Mouse (Mus musculus): Measurements from ENCODE around the gene Zbtb5. TPM values are rescaled to one million over a fixed set of nuclear protein-coding genes. Genes with fewer than 3 reads are reported as not detected.
"Not testable (repeated sequence)": the region's sequence is repeated elsewhere in the genome, so short reads cannot be mapped to it uniquely, and the experiment has no call there.

The Zbtb5 gene
- polyA plus RNA-seq, 1 experiment from 2014 or later, result 52.1 TPM

DNA sequence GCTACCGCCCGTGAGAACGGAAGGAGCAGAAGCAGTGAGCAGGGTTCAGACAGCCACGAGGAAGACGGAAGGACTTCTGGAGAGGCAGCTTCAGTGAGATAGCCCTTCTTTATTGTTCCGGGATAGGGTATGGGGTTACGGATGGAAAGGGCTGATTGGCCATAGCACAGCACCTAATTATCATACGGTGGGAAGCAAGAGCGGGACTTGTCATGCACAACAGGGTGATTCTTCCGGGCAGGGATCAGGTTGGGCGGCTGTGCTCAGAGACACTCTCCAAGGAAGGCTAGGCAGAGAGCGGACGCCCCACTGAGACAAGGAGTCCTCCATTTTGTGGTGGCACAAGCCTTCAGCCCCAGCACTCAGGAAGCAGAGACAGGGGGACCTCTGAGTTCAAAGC lies 53.0 kb downstream of the Zbtb5 start:
- WGBS, result 92% methylated on average over 13 of the region's 13 CpGs

DNA sequence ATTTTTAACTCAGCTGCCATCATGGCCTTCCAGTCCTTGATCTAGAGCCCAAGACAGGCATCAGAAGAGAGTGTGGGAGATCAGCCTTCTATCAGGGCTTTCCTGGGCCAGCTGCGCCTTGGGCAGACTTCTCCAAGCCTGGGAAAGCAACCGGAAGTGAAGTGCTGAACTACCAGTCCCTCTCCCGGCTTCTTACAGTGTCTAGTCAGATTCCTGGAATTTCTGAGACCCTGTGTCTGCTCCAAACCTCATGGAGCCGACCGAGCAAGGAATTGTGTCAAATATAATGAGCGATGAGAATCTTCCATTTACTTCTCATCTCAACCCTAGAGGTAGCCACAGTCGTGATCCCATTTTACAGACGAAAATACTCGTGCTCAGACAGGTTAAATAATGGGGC lies 53.4 kb downstream of the Zbtb5 start:
- H3K27ac ChIP-seq, result no peak overlapping the region
- 92% methylated on average over 9 of the region's 9 CpGs for WGBS
- no peaks in the 10 kb centered on the region for H3K36me3 ChIP-seq
- no peak overlapping the region for H3K4me3 ChIP-seq (replicated peaks)
- H3K9ac ChIP-seq (replicated peaks), result no peak overlapping the region
- no peak for ATAC-seq
- H3K4me1 ChIP-seq (replicated peaks), result no peaks in the 10 kb centered on the region
- H3K9me3 ChIP-seq, result no peaks in the 10 kb centered on the region
- H3K27me3 ChIP-seq, result no peaks in the 10 kb centered on the region
- no peak overlapping the region for H3K4me2 ChIP-seq (replicated peaks)

More for the DNA sequence above, 53.0 kb downstream of the Zbtb5 start:
- no peak overlapping the region for H3K4me2 ChIP-seq (replicated peaks)
- no peak overlapping the region for H3K9ac ChIP-seq (replicated peaks)
- H3K4me1 ChIP-seq (replicated peaks), result no peaks in the 10 kb centered on the region
- no peak for ATAC-seq
- H3K4me3 ChIP-seq (replicated peaks), result no peak overlapping the region
- no peaks in the 10 kb centered on the region for H3K27me3 ChIP-seq
- H3K36me3 ChIP-seq, result no peaks in the 10 kb centered on the region
- H3K9me3 ChIP-seq, result no peaks in the 10 kb centered on the region
- H3K27ac ChIP-seq, result no peak overlapping the region

DNA sequence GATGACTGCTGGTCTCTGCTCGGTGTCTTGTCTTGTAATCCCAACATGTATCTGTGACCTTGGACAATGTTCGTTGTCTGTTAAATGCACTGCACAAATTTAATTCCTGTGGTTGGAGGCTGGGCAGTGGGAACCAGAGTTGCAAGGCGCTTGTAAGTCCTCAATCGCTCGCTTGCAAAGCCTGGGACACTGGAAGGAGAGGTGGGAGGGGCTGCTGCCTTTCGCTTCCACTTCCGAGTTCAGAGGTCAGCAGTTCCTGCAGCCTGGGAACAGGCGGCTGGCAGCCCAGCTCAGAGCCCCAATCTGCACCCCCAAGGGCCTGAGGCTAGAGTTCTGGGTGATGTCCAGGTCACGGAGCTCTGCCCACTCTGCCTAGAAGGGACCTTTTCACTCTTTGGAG lies 59.2 kb downstream of the Zbtb5 start:
- no peaks in the 10 kb centered on the region for H3K36me3 ChIP-seq

GRCm38 (mm10) chr4:44948314-44948713 lies 63.9 kb downstream of the Zbtb5 start:
- ATAC-seq, result no peak
- Histone ChIP-seq H3K4me3 (replicated peaks) (no peak overlapping the region), H3K9me3 (no peaks in the 10 kb centered on the region), H3K9ac (replicated peaks) (no peak overlapping the region), H3K27ac (no peak overlapping the region), H3K27me3 (no peaks in the 10 kb centered on the region), H3K36me3 (no peaks in the 10 kb centered on the region), H3K4me1 (replicated peaks) (peaks cover 15% of the 10 kb centered on the region), H3K4me2 (replicated peaks) (no peak overlapping the region)
- WGBS, result 100% methylated on average over 1 of the region's 1 CpGs

More for the DNA sequence above, 59.2 kb downstream of the Zbtb5 start:
- H3K27me3 ChIP-seq, result no peaks in the 10 kb centered on the region
- no peak for ATAC-seq
- 77% methylated on average over 9 of the region's 9 CpGs for WGBS
- H3K27ac ChIP-seq, result no peak overlapping the region
- no peak overlapping the region for H3K4me3 ChIP-seq (replicated peaks)
- H3K4me1 ChIP-seq (replicated peaks), result peaks cover 14% of the 10 kb centered on the region
- H3K4me2 ChIP-seq (replicated peaks), result no peak overlapping the region
- no peak overlapping the region for H3K9ac ChIP-seq (replicated peaks)
- no peaks in the 10 kb centered on the region for H3K9me3 ChIP-seq

- no peaks in the 10 kb centered on the region for H3K36me3 ChIP-seq
- H3K9ac ChIP-seq (replicated peaks), result no peak overlapping the region
- 88% methylated on average over 5 of the region's 5 CpGs for WGBS
- H3K4me2 ChIP-seq (replicated peaks), result no peak overlapping the region
- H3K27me3 ChIP-seq, result no peaks in the 10 kb centered on the region
- H3K4me3 ChIP-seq (replicated peaks), result no peak overlapping the region
- no peak for ATAC-seq
- peaks cover 15% of the 10 kb centered on the region for H3K4me1 ChIP-seq (replicated peaks)
- no peaks in the 10 kb centered on the region for H3K9me3 ChIP-seq
- H3K27ac ChIP-seq, result no peak overlapping the region
Measured at GRCm38 (mm10) chr4:44947464-44947863, 64.7 kb downstream of the Zbtb5 start.

DNA sequence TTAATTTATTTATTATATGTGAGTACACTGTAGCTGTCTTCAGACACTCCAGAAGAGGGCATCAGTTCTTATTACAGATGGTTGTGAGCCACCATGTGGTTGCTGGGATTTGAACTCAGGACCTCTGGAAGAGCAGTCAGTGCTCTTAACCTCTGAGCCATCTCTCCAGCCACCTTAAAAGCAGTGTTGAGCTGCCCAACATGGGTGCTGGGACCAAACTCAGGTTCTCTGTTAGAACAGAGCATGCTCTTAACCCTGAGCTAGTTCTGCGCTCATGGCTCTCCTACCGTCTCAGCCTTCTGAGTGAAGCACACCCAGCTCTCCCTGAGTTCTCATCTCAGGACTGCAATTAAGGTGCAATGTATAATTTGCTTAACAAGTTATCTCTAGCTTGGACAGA lies 66.1 kb downstream of the Zbtb5 start:
- WGBS, result 96% methylated on average over 2 of the region's 2 CpGs
- not testable (repeated sequence) for ATAC-seq

GRCm38 (mm10) chr4:44944426-44945075 lies 67.7 kb downstream of the Zbtb5 start:
- no peak for ATAC-seq
- Histone ChIP-seq H3K9ac (replicated peaks) (no peak overlapping the region), H3K27ac (no peak overlapping the region), H3K9me3 (no peaks in the 10 kb centered on the region), H3K4me3 (replicated peaks) (no peak overlapping the region), H3K4me2 (replicated peaks) (no peak overlapping the region), H3K4me1 (replicated peaks) (peaks cover 15% of the 10 kb centered on the region), H3K27me3 (no peaks in the 10 kb centered on the region), H3K36me3 (no peaks in the 10 kb centered on the region)
- WGBS, result 72% methylated on average over 10 of the region's 10 CpGs

More for the DNA sequence above, 66.1 kb downstream of the Zbtb5 start:
- not testable (repeated sequence) for H3K27ac ChIP-seq; H3K9ac ChIP-seq (replicated peaks); H3K4me2 ChIP-seq (replicated peaks); H3K36me3 ChIP-seq; H3K4me3 ChIP-seq (replicated peaks); H3K9me3 ChIP-seq; H3K27me3 ChIP-seq
- H3K4me1 ChIP-seq (replicated peaks), result peaks cover 15% of the 10 kb centered on the region

DNA sequence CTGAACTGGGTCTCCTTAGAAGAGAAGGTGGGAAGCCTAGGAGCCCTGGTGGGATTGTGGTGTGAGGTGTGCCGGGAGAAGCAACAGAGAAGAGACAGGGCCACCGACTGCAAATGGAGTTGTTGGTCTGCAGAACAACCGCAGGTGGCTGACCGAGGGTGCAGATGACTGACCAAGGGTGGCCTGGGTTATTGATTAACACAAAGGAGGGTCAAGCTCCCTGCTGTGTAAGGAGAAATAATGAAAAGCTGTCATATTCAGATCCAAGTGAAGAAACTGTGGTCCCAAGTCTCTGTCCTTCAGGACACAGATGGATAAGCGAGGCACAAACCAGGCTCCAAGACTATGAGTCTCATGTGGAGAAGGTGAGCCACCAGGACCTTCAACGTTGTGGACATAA lies 68.7 kb downstream of the Zbtb5 start:
- Histone ChIP-seq H3K27me3 (no peaks in the 10 kb centered on the region), H3K27ac (no peak overlapping the region)
- 72% methylated on average over 6 of the region's 6 CpGs for WGBS

GRCm38 (mm10) chr4:44942237-44942636 lies 70.0 kb downstream of the Zbtb5 start:
- ATAC-seq, result no peak
- Histone ChIP-seq H3K27ac (no peak overlapping the region), H3K27me3 (no peaks in the 10 kb centered on the region), H3K36me3 (no peaks in the 10 kb centered on the region), H3K9me3 (no peaks in the 10 kb centered on the region), H3K4me2 (replicated peaks) (no peak overlapping the region), H3K4me1 (replicated peaks) (no peaks in the 10 kb centered on the region), H3K9ac (replicated peaks) (no peak overlapping the region), H3K4me3 (replicated peaks) (no peak overlapping the region)
- WGBS, result 94% methylated on average over 1 of the region's 1 CpGs

More for the DNA sequence above, 68.7 kb downstream of the Zbtb5 start:
- Histone ChIP-seq H3K4me3 (replicated peaks) (no peak overlapping the region), H3K9me3 (no peaks in the 10 kb centered on the region), H3K4me1 (replicated peaks) (peaks cover 5% of the 10 kb centered on the region; the same call in 1 of the 2 replicates), H3K4me2 (replicated peaks) (no peak overlapping the region), H3K9ac (replicated peaks) (no peak overlapping the region), H3K36me3 (no peaks in the 10 kb centered on the region)
- ATAC-seq, result no peak

Other genes starting within 250 kb of the Zbtb5 start
- 20.7 and 23.0 TPM in 2 replicates for gene Grhpr, start 31.0 kb downstream of the Zbtb5 start, polyA plus RNA-seq (2015; fragmentation: Nextera tagmentation; extraction: Ambion mirVana)
- gene Polr1e, start 6.2 kb upstream of the Zbtb5 start, polyA plus RNA-seq (2015; fragmentation: Nextera tagmentation; extraction: Ambion mirVana), result 36.7 and 37.3 TPM in 2 replicates
- gene Fbxo10, start 72.2 kb upstream of the Zbtb5 start, polyA plus RNA-seq (2015; fragmentation: Nextera tagmentation; extraction: Ambion mirVana), result 14.2 and 14.5 TPM in 2 replicates
- 153 and 154 TPM in 2 replicates for gene Tomm5, start 95.7 kb upstream of the Zbtb5 start, polyA plus RNA-seq (2015; fragmentation: Nextera tagmentation; extraction: Ambion mirVana)
- 1.1 and 1.2 TPM in 2 replicates for gene Frmpd1, start 172.5 kb upstream of the Zbtb5 start, polyA plus RNA-seq (2015; fragmentation: Nextera tagmentation; extraction: Ambion mirVana)

Data from midbrain, embryonic 13.5 days (tissue).